Mouse (Mus musculus): ENCODE measurements around the gene Sars. TPM values are rescaled to one million over a fixed set of nuclear protein-coding genes. Genes with fewer than 3 reads are reported as not detected.

Gene Sars
- polyA plus RNA-seq, 1 experiment, result 685 TPM

DNA sequence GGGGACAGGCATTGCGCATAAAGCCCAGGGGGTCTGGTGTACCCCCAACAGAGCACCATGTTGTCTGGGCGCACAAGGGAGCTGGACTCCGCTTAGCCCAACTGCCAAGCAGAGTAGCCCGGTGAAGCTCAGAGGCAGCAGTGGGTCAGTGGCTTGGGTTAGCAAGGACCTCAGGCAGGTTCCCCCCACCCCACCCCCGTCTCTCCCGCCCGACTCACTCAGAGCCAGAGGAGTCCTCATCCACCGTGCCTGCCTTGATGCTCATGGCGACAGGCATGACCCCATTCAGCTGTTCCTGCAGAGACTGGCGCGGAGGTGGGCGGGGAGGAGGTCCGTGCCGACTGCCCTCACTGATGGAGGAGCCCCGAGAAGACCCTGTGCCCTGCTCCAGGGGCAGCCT lies 52.2 kb downstream of the Sars start:
- TF ChIP-seq USF1 (IDR thresholded peaks at IDR 0.05; ENCODE audit: low read depth) (no peak), POLR2AphosphoS2 (IDR thresholded peaks at IDR 0.05; ENCODE audit: insufficient read length, low read depth) (no peak), E2F4 (IDR thresholded peaks at IDR 0.05; ENCODE audit: insufficient read depth) (no peak), MYOD1 (IDR thresholded peaks at IDR 0.05; ENCODE audit: control insufficient read depth in 1 of 3, insufficient read length in 2 of 3, low read depth in 2 of 3) (no peak), MAX (IDR thresholded peaks at IDR 0.05; ENCODE audit: low read depth) (no peak), TCF3 (IDR thresholded peaks at IDR 0.05; ENCODE audit: insufficient read length, low read depth) (no peak)
- peaks cover 63% of the 10 kb centered on the region for H3K27me3 ChIP-seq (ENCODE audit: control insufficient read depth, insufficient read depth, insufficient read length)
- no peak overlapping the region for H3ac ChIP-seq (ENCODE audit: control insufficient read depth, insufficient read length)
- no peaks in the 10 kb centered on the region for H3K79me2 ChIP-seq (ENCODE audit: control insufficient read depth, insufficient read depth)
- H3K4me3 ChIP-seq, result no peak overlapping the region
- H3K36me3 ChIP-seq (ENCODE audit: control insufficient read depth, insufficient read depth), result no peaks in the 10 kb centered on the region
- no peak overlapping the region for H3K4me2 ChIP-seq (ENCODE audit: low read depth)

DNA sequence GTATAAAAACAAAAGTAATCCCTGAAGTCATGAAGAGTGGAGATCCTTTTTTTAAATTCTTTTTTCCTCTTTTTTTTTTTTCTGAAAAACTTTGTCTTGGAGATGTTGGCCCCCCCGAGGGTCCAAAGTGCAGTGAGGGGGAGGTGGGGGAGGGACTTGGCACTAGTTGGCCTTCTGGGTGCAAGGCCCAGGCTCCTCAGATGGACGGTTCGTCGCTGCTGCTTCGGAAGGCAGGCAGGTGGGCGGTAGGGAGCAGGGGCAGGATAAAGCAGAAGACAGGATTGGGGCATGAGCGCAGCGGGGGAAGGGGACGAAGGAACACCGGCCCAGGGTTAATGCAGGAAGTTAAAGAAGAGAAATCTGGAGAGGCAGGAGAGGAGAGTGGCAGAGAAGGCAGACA lies 52.7 kb downstream of the Sars start:
- Histone ChIP-seq H3K27me3 (ENCODE audit: control insufficient read depth, insufficient read depth, insufficient read length) (peaks cover 58% of the 10 kb centered on the region), H3K4me2 (ENCODE audit: low read depth) (no peak overlapping the region), H3K36me3 (ENCODE audit: control insufficient read depth, insufficient read depth) (no peaks in the 10 kb centered on the region), H3K4me3 (no peak overlapping the region), H3K79me2 (ENCODE audit: control insufficient read depth, insufficient read depth) (no peaks in the 10 kb centered on the region), H3ac (ENCODE audit: control insufficient read depth, insufficient read length) (no peak overlapping the region)
- TF ChIP-seq E2F4 (IDR thresholded peaks at IDR 0.05; ENCODE audit: insufficient read depth) (no peak), MAX (IDR thresholded peaks at IDR 0.05; ENCODE audit: low read depth) (no peak), MYOG (IDR thresholded peaks at IDR 0.05; ENCODE audit: control insufficient read depth in 1 of 3, insufficient read depth in 1 of 3, insufficient read length in 2 of 3, low read depth in 2 of 3) (no peak), REST (IDR thresholded peaks at IDR 0.05; ENCODE audit: insufficient read depth, insufficient read length) (no peak), MYOD1 (IDR thresholded peaks at IDR 0.05; ENCODE audit: control insufficient read depth in 1 of 3, insufficient read length in 2 of 3, low read depth in 2 of 3) (no peak), CEBPB (IDR thresholded peaks at IDR 0.05; ENCODE audit: insufficient read depth, poor library complexity, severe bottlenecking) (no peak), SRF (IDR thresholded peaks at IDR 0.05; ENCODE audit: control insufficient read depth, insufficient read length, low read depth) (no peak), POLR2AphosphoS2 (IDR thresholded peaks at IDR 0.05; ENCODE audit: insufficient read length, low read depth) (no peak), USF1 (IDR thresholded peaks at IDR 0.05; ENCODE audit: low read depth) (no peak), TCF12 (IDR thresholded peaks at IDR 0.05; ENCODE audit: insufficient read depth, poor library complexity, severe bottlenecking) (no peak), TCF3 (IDR thresholded peaks at IDR 0.05; ENCODE audit: insufficient read length, low read depth) (no peak), POLR2A (IDR thresholded peaks at IDR 0.05; ENCODE audit: insufficient read length, low read depth) (no peak)

DNA sequence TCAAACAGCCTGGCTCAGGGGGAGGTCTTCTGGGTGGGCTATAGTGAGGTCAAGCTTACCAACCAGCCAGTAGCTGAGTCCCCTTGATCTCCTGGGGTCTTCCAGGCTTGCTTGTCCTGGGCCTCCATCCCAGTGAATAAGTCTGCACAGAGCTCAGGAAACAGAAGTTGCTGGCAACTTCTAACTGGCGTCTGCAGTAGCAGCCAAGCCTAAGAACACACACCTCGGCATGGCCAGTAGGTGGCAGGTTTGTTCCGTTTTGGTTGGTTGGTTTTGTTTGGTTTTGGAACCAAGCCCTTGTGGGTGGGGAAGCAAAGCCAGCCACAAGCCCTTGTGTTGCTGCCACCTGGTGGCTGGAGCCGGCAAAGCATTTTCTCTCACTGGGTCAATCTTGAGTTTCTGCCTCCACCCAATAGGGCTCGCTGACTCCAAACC lies 55.9 kb downstream of the Sars start:
- Histone ChIP-seq H3K36me3 (ENCODE audit: control insufficient read depth, insufficient read depth) (no peaks in the 10 kb centered on the region), H3K79me2 (ENCODE audit: control insufficient read depth, insufficient read depth) (no peaks in the 10 kb centered on the region), H3K4me2 (ENCODE audit: low read depth) (peak overlapping the region; percentile 36), H3K4me3 (no peak overlapping the region), H3ac (ENCODE audit: control insufficient read depth, insufficient read length) (no peak overlapping the region), H3K27me3 (ENCODE audit: control insufficient read depth, insufficient read depth, insufficient read length) (peaks cover 28% of the 10 kb centered on the region)
- TF ChIP-seq E2F4 (IDR thresholded peaks at IDR 0.05; ENCODE audit: insufficient read depth) (no peak), CEBPB (IDR thresholded peaks at IDR 0.05; ENCODE audit: insufficient read depth, poor library complexity, severe bottlenecking) (no peak), USF1 (IDR thresholded peaks at IDR 0.05; ENCODE audit: low read depth) (no peak), POLR2A (IDR thresholded peaks at IDR 0.05; ENCODE audit: insufficient read length, low read depth) (peak; percentile 31), SRF (IDR thresholded peaks at IDR 0.05; ENCODE audit: control insufficient read depth, insufficient read length, low read depth) (no peak), MYOD1 (IDR thresholded peaks at IDR 0.05; ENCODE audit: control insufficient read depth in 1 of 3, insufficient read length in 2 of 3, low read depth in 2 of 3) (no peak), TCF3 (IDR thresholded peaks at IDR 0.05; ENCODE audit: insufficient read length, low read depth) (no peak), POLR2AphosphoS2 (IDR thresholded peaks at IDR 0.05; ENCODE audit: insufficient read length, low read depth) (peak; percentile 33)

DNA sequence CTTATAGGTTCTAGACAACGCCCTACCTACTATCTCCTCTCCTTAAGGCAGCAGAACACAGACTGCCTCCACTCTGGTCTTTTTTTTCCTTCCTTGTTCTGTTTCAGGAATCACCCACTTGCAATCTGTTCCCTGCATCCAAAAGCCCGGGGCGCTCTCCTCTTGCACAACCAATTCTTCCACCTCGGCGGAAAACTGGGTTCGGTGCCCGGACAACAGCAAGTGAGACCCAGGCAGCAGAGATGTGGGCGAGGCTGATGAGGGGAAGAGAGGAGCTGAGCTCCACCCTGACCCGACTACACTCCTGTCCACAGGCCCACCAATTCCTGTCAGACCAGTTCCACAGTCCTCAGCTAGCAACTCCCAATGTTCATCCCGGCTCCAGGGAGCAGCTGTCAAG lies 58.8 kb downstream of the Sars start:
- TF ChIP-seq SRF (IDR thresholded peaks at IDR 0.05; ENCODE audit: control insufficient read depth, insufficient read length, low read depth) (no peak), POLR2AphosphoS2 (IDR thresholded peaks at IDR 0.05; ENCODE audit: insufficient read length, low read depth) (no peak), TCF3 (IDR thresholded peaks at IDR 0.05; ENCODE audit: insufficient read length, low read depth) (no peak), CEBPB (IDR thresholded peaks at IDR 0.05; ENCODE audit: insufficient read depth, poor library complexity, severe bottlenecking) (no peak), MAX (IDR thresholded peaks at IDR 0.05; ENCODE audit: low read depth) (no peak)
- H3K4me2 ChIP-seq (ENCODE audit: low read depth), result no peak overlapping the region
- no peak overlapping the region for H3K4me3 ChIP-seq
- no peaks in the 10 kb centered on the region for H3K36me3 ChIP-seq (ENCODE audit: control insufficient read depth, insufficient read depth)
- H3K27me3 ChIP-seq (ENCODE audit: control insufficient read depth, insufficient read depth, insufficient read length), result no peaks in the 10 kb centered on the region
- no peak overlapping the region for H3ac ChIP-seq (ENCODE audit: control insufficient read depth, insufficient read length)
- no peaks in the 10 kb centered on the region for H3K79me2 ChIP-seq (ENCODE audit: control insufficient read depth, insufficient read depth)

DNA sequence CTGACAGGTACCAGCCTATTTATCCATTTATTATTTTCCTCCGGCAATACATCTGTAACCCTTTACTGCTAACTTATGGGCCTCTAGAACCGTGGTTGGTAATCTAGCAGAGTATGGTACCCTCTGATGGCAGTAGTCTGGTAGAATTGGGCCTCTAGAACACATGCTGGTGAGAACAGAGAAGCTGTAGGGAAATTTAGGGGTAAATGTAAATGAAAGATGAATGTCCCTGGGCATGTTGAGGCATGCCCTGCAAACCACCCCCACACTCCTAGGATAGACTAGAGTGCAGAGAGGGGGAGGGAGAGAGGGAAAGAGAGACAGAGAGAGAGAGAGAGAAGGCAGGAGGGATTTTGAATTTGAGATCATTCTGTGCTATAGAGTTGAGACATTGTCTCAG lies 60.6 kb downstream of the Sars start:
- H3K36me3 ChIP-seq (ENCODE audit: control insufficient read depth, insufficient read depth), result no peaks in the 10 kb centered on the region
- no peaks in the 10 kb centered on the region for H3K79me2 ChIP-seq (ENCODE audit: control insufficient read depth, insufficient read depth)
- no peaks in the 10 kb centered on the region for H3K27me3 ChIP-seq (ENCODE audit: control insufficient read depth, insufficient read depth, insufficient read length)
- no peak overlapping the region for H3ac ChIP-seq (ENCODE audit: control insufficient read depth, insufficient read length)
- H3K4me2 ChIP-seq (ENCODE audit: low read depth), result peak overlapping the region; percentile 68
- peak overlapping the region; percentile 45 for H3K4me3 ChIP-seq
- no peak for TF ChIP-seq CEBPB (IDR thresholded peaks at IDR 0.05; ENCODE audit: insufficient read depth, poor library complexity, severe bottlenecking)
- no peak for TF ChIP-seq SRF (IDR thresholded peaks at IDR 0.05; ENCODE audit: control insufficient read depth, insufficient read length, low read depth)
- TF ChIP-seq TCF12 (IDR thresholded peaks at IDR 0.05; ENCODE audit: insufficient read depth, poor library complexity, severe bottlenecking), result no peak
- TF ChIP-seq POLR2AphosphoS2 (IDR thresholded peaks at IDR 0.05; ENCODE audit: insufficient read length, low read depth), result no peak
- no peak for TF ChIP-seq MAX (IDR thresholded peaks at IDR 0.05; ENCODE audit: low read depth)
